Mouse (Mus musculus): ENCODE results near the gene Folr1. TPM values are rescaled to one million over a fixed set of nuclear protein-coding genes. Genes with fewer than 3 reads are reported as not detected.

Folr1 gene
- polyA plus RNA-seq, 1 experiment = 0.56 TPM

DNA sequence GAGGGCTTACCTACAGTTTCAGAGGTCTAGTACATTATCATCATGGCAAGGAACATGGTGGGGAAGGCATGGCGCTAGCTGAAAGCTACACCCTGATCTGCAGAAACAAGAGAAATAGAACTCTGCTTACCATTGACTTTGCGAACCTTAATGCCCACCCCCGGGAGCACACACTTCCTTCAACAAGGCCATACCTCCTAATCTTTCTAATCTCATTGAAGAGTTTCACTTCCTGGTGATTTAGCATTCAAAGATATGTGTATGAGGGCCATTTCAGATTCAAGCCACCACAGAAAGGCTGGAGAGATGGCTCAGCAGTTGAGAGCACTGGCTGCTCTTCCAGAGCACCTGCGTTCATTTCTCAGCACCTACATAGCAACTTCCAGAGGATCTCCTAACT lies 13.5 kb downstream of the Folr1 start, which contains the start of gene Folr2:
Gene Folr2, minus strand, starts transcription at position 101 of the 400 bp plus-strand sequence.
- Histone ChIP-seq H3K4me1 (ENCODE audit: control insufficient read depth, insufficient read depth, low read length) (0 out of 2 replicates have a peak, but pooled peaks cover 5% of the 10 kb centered on the region), H3K27ac (ENCODE audit: insufficient read depth, low read length) (no peak within 1 kb of the TSS), H3K4me3 (ENCODE audit: insufficient read depth, low read length) (no peak within 1 kb of the TSS)
- TF ChIP-seq CTCF (IDR thresholded peaks at IDR 0.05; ENCODE audit: borderline replicate concordance, insufficient read depth, low read length) = no peak
- TF ChIP-seq POLR2A (IDR thresholded peaks at IDR 0.05; ENCODE audit: low read depth, low read length) = no peak

DNA sequence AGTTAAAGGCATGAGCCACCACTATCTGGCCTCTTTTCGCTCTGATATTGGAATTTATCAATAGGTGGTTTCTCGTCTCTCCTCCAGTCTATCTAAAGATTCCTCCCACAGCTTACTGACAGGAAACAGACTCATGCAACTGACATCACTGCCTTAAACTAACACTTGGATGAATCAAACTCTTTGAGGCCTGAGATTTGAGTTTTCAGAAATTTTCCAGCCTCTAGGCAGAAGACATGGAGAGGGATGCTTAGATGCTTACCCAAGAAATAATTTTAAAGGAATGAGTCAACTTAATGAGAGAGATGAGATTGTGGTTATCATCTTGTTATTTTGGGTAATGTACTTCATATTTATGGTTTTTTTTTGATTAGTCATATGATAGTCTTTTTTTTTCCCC lies 16.8 kb downstream of the Folr1 start:
- TF ChIP-seq POLR2A (IDR thresholded peaks at IDR 0.05; ENCODE audit: low read depth, low read length) (no peak), CTCF (IDR thresholded peaks at IDR 0.05; ENCODE audit: borderline replicate concordance, insufficient read depth, low read length) (no peak)
- Histone ChIP-seq H3K27ac (ENCODE audit: insufficient read depth, low read length) (peak overlapping the region; percentile 99), H3K4me1 (ENCODE audit: control insufficient read depth, insufficient read depth, low read length) (0 out of 2 replicates have a peak, but pooled peaks cover 5% of the 10 kb centered on the region), H3K4me3 (ENCODE audit: insufficient read depth, low read length) (no peak overlapping the region)

DNA sequence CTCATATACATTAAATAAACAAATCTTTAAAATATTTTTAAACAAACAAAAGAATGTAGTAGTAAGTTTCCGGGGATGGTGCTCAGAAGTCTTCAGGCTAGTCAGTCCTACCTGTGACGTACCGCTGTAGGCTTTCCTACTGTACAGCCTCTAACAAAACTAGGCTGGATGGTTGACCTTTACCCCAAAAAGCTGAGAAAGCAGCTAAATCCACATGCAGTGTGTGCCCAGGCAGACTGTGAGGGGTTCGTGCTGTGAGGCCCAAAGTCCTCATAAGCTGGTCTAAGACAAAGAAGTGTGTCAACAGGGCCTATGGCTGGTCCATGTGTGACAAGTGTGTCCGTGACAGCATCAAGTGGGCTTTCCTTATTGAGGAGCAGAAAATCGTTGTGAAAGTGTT lies 17.7 kb downstream of the Folr1 start:
- no peak for TF ChIP-seq POLR2A (IDR thresholded peaks at IDR 0.05; ENCODE audit: low read depth, low read length)
- TF ChIP-seq CTCF (IDR thresholded peaks at IDR 0.05; ENCODE audit: borderline replicate concordance, insufficient read depth, low read length) = no peak
- peak overlapping the region; percentile 99; the same call in 1 of the 2 replicates for H3K27ac ChIP-seq (ENCODE audit: insufficient read depth, low read length)
- 0 out of 2 replicates have a peak, but pooled peaks cover 5% of the 10 kb centered on the region for H3K4me1 ChIP-seq (ENCODE audit: control insufficient read depth, insufficient read depth, low read length)
- H3K4me3 ChIP-seq (ENCODE audit: insufficient read depth, low read length) = no peak overlapping the region

DNA sequence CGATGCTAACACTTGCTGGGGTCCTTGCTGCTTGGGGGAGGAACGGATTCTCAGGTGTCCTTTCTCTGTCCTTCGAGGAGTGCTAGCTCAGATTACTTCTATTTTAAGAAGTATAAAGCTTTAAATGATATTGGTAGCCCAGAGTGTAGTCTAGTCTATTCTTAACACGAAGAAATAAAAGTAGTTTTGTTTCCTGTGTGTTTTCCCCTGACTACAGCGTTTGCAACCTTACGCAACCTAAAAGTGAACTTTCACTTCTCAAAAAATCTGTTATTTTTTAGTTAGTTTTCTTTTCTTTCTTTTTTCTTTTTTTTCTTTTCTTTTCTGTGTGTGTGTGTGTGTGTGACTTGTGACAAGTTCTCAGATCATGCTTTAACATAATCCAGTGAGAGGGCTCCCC lies 18.9 kb downstream of the Folr1 start:
- TF ChIP-seq CTCF (IDR thresholded peaks at IDR 0.05; ENCODE audit: borderline replicate concordance, insufficient read depth, low read length) = no peak
- no peak for TF ChIP-seq POLR2A (IDR thresholded peaks at IDR 0.05; ENCODE audit: low read depth, low read length)
- H3K4me3 ChIP-seq (ENCODE audit: insufficient read depth, low read length) = no peak overlapping the region
- 0 out of 2 replicates have a peak, but pooled peaks cover 5% of the 10 kb centered on the region for H3K4me1 ChIP-seq (ENCODE audit: control insufficient read depth, insufficient read depth, low read length)
- no peak overlapping the region for H3K27ac ChIP-seq (ENCODE audit: insufficient read depth, low read length)

DNA sequence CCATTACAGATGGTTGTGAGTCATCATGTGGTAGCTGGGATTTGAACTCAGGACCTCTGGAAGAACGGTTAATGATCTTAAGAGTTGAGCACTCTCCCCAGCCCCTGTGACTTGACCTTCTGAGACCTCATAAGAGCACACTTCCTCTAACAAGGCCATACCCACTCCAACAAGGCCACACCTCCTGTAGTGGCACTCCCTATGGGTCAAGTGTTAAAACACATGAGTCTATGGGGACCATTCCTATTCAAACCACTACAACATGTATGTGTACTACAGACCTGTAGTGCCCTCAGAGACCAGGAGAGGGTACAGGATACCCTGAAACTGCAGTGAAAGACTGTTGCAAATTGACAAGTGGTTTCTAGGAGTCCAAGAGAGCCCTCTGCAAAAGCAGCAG lies 22.7 kb downstream of the Folr1 start:
- Histone ChIP-seq H3K4me1 (ENCODE audit: control insufficient read depth, insufficient read depth, low read length) (no peaks in the 10 kb centered on the region), H3K4me3 (ENCODE audit: insufficient read depth, low read length) (no peak overlapping the region), H3K27ac (ENCODE audit: insufficient read depth, low read length) (no peak overlapping the region)
- no peak for TF ChIP-seq POLR2A (IDR thresholded peaks at IDR 0.05; ENCODE audit: low read depth, low read length)
- TF ChIP-seq CTCF (IDR thresholded peaks at IDR 0.05; ENCODE audit: borderline replicate concordance, insufficient read depth, low read length) = no peak

DNA sequence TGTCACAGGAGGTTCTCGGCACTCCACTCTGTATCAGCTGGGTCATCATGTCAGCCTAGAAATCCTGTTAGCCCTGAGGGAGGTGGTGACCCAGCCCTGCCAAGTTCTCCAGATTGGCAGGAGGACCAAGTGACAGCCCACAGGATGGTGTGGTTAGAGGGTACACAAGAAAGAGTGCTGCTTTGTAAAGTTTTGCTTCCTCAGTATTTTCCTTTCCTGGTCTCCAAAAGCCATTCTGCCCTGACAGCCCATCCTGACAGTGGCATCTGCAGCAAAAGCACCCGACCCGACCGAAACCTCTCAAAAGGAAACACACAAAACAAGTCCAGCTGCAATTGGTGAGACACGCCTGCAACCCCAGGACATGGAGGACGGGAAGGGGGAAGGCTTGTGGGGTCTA lies 26.4 kb downstream of the Folr1 start:
- no peaks in the 10 kb centered on the region for H3K4me1 ChIP-seq (ENCODE audit: control insufficient read depth, insufficient read depth, low read length)
- no peak overlapping the region for H3K27ac ChIP-seq (ENCODE audit: insufficient read depth, low read length)
- no peak for TF ChIP-seq POLR2A (IDR thresholded peaks at IDR 0.05; ENCODE audit: low read depth, low read length)
- no peak overlapping the region for H3K4me3 ChIP-seq (ENCODE audit: insufficient read depth, low read length)

DNA sequence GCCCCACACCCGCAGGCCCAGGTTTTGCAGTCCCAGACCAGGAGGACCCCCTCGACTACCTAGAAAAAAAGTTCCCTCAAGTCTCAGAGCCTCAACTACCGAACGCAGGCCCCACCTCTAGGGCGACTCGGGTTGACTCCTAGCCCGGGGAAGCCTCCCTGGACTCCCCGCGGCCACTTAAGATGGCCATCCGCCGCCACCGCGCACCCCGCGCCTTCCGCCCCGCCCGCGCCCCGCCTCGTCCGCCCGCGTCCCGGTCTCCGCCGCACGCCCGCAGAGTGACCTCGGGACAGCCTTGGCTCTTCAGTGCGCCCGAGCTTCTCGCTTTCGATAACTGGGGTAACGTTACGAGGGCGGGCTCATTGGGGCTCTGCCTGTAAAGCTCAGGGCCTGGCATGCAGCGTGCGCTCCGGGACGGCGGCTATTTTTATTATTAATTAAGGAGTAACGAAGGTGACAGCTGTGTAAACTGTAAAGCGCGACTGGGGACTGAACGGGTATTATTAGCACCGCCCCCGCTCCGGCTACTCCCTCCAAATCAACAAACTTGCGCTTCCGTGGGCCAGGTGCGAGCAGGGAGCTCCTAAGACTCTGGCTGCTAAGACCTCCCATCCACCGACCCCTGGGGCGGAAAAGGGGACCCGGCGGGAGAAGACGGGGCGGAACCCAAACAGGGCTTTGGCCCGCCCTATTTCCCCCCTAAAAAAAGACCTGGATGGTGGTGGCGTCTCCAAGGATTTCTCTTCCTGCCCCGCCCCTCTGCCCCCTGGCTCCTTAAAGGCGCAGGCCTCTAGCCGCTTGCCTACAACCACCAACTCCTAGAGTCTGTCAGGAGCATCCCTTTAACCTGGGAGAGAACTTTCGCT lies 32.7 kb downstream of the Folr1 start, which contains the start of gene Inppl1:
Gene Inppl1, minus strand, starts transcription at position 624 of the 866 bp plus-strand sequence.
- Histone ChIP-seq H3K27ac (ENCODE audit: insufficient read depth, low read length) (peak within 1 kb of the TSS; percentile 90), H3K4me1 (ENCODE audit: control insufficient read depth, insufficient read depth, low read length) (peaks cover 7% of the 10 kb centered on the region), H3K4me3 (ENCODE audit: insufficient read depth, low read length) (peak within 1 kb of the TSS; percentile 79)
- TF ChIP-seq POLR2A (IDR thresholded peaks at IDR 0.05; ENCODE audit: low read depth, low read length) = peak; percentile 67
- no peak for TF ChIP-seq CTCF (IDR thresholded peaks at IDR 0.05; ENCODE audit: borderline replicate concordance, insufficient read depth, low read length)

DNA sequence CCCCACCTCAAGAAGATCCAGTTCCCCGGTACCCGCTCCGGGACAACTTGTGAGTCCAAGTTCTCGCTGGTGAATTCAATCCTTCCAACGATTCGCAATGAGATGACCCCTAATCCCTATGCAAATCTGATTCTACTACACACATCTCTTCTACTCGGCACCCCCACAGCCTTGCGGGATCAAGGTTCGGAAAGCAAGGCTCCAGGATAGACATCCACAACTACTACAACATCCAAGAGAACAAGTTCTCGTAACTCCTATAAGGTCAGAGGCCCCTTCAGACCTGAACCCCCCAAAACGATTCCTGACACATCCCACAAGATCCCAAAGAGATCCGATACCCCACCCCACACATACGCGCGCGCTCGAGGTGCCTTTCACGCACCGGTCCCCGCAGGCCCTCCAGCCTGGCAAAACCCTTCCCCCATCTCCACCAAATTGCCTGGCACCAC lies 33.4 kb downstream of the Folr1 start:
- Histone ChIP-seq H3K27ac (ENCODE audit: insufficient read depth, low read length) (peak overlapping the region; percentile 90), H3K4me3 (ENCODE audit: insufficient read depth, low read length) (peak overlapping the region; percentile 79), H3K4me1 (ENCODE audit: control insufficient read depth, insufficient read depth, low read length) (peaks cover 7% of the 10 kb centered on the region)
- no peak; the same call in 1 of the 2 replicates for TF ChIP-seq POLR2A (IDR thresholded peaks at IDR 0.05; ENCODE audit: low read depth, low read length)
- TF ChIP-seq CTCF (IDR thresholded peaks at IDR 0.05; ENCODE audit: borderline replicate concordance, insufficient read depth, low read length) = no peak

DNA sequence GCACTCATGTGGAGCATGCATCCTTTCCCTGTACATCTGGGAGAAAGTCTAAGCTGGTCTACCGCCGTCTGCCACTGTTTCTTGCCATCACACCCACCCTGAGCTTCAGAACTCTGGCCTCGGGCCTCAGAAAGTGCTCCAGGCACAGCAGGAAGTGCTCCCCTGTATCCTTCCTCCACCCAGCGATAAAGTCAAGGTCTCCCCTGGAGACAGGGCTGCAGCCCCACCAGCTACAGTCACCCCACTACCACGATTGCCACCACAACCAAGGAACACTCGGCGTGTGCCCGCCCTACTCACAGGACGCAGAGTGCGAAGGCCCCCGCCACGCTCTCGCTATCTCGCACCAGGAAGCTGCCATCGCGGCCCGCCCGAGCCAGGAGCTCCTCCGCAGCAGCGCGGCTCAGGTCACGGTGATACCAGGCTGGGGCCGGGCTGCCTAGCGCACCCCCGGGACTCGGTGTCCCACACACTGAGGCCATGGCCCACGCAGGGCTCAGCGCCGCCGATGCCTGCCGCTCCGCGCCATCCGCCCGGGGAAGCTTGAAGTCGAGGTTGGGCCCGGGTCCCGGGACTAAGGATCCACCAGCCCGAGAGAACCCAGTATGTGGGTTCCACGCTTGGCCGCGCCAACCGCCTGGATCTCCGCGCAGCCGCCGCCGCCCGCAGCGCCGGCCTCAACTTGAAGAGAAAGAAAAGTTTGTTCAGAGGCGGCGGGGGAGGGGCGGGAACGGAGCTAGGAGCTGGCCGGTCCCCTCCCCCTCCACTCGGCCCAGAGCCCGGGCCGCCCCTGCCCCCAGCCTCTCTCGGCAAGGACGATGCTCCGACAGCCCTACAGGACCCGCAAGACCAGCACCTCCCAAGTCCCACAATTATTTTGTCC lies 34.1 kb downstream of the Folr1 start:
- H3K4me3 ChIP-seq (ENCODE audit: insufficient read depth, low read length) = peak overlapping the region; percentile 79
- TF ChIP-seq CTCF (IDR thresholded peaks at IDR 0.05; ENCODE audit: borderline replicate concordance, insufficient read depth, low read length) = no peak
- TF ChIP-seq POLR2A (IDR thresholded peaks at IDR 0.05; ENCODE audit: low read depth, low read length) = peak; percentile 42; the same call in 1 of the 2 replicates
- H3K4me1 ChIP-seq (ENCODE audit: control insufficient read depth, insufficient read depth, low read length) = peaks cover 7% of the 10 kb centered on the region
- peak overlapping the region; percentile 90 for H3K27ac ChIP-seq (ENCODE audit: insufficient read depth, low read length)

All from embryonic fibroblast, embryonic 13.5 days (primary cell).